Mouse (Mus musculus) MEL (cell line): Measurements from ENCODE around the gene Eva1b.

Experiments used
- BHLHE40 ChIP-seq: IDR thresholded peaks from 2 replicates; pipeline ENCODE4 v1.6.1; 2012; ENCODE audit warnings: low read depth, mild to moderate bottlenecking, inconsistent platforms, low read length, improper control_type of control experiment, borderline replicate concordance
- CTCF ChIP-seq, 3 experiments: IDR thresholded peaks in 2 of 3; conservative IDR thresholded peaks in 1 of 3; 2 replicates each; pipeline ENCODE4 v1.5.1; 2011 to 2012; ENCODE audit warnings: low read length in 3 of 3, low read depth in 2 of 3, mild to moderate bottlenecking in 2 of 3, improper control_type of control experiment in 1 of 3, inconsistent platforms in 1 of 3, mixed read lengths in 1 of 3, moderate library complexity in 1 of 3; ENCODE audit not compliant: control insufficient read depth in 1 of 3, insufficient read depth in 1 of 3, poor library complexity in 1 of 3, severe bottlenecking in 1 of 3
- ELF1 ChIP-seq: IDR thresholded peaks from 2 replicates; pipeline ENCODE4 v1.6.1; 2014; ENCODE audit warnings: low read depth, mild to moderate bottlenecking, inconsistent platforms, low read length, improper control_type of control experiment, moderate library complexity
- HCFC1 ChIP-seq: IDR thresholded peaks from 2 replicates; pipeline ENCODE4 v1.6.1; 2012; ENCODE audit warnings: low read depth, mild to moderate bottlenecking, inconsistent platforms, low read length, improper control_type of control experiment, moderate library complexity
- NRF1 ChIP-seq: IDR thresholded peaks from 2 replicates; pipeline ENCODE4 v1.6.1; 2014; ENCODE audit warnings: low read depth, mild to moderate bottlenecking, inconsistent platforms, low read length, improper control_type of control experiment, moderate library complexity; ENCODE audit not compliant: poor library complexity, insufficient read depth, severe bottlenecking
- POLR2A ChIP-seq, 2 experiments: IDR thresholded peaks; 2 replicates each; pipeline ENCODE4 v1.6.1; 2011 to 2012; ENCODE audit warnings: low read length in 2 of 2, mild to moderate bottlenecking in 2 of 2, control low read depth in 1 of 2, improper control_type of control experiment in 1 of 2, low read depth in 1 of 2, moderate library complexity in 1 of 2; ENCODE audit not compliant: control insufficient read depth in 1 of 2, insufficient read depth in 1 of 2, poor library complexity in 1 of 2
- UBTF ChIP-seq: IDR thresholded peaks from 2 replicates; pipeline ENCODE4 v1.6.1; 2012; ENCODE audit warnings: low read depth, mild to moderate bottlenecking, inconsistent platforms, low read length, improper control_type of control experiment, moderate library complexity, borderline replicate concordance; ENCODE audit not compliant: insufficient read depth
- USF1 ChIP-seq: IDR thresholded peaks from 2 replicates; pipeline ENCODE4 v1.6.1; 2014; ENCODE audit warnings: low read depth, mild to moderate bottlenecking, inconsistent platforms, low read length, improper control_type of control experiment, moderate library complexity

DNA sequence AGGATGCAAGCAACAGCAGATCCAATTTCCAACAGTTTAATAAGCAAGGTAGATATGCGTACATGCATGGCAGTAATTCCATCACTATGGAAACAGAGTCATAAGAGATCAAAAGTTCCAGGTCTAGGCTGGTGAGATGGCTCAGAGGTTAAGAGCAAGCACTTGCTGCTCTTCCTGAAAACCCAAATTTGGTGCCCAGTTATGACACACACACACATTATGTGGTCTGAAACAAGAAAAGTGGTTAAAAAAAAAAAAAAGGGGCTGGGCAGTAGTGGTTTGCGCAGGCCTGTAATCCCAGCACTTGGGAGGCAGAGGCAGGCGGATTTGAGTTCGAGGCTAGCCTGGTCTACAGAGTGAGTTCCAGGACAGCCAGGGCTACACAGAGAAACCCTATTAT, 47.4 kb downstream of the Eva1b start:
- TF ChIP-seq CTCF (IDR thresholded peaks at IDR 0.05 in 2 of 3, conservative IDR thresholded peaks at IDR 0.05 in 1 of 3; ENCODE audit: control insufficient read depth in 1 of 3, insufficient read depth in 1 of 3, low read depth in 2 of 3, low read length in 3 of 3, poor library complexity in 1 of 3, severe bottlenecking in 1 of 3) (no peak), NRF1 (no peak), BHLHE40 (no peak), UBTF (no peak), POLR2A (IDR thresholded peaks at IDR 0.05; ENCODE audit: control insufficient read depth in 1 of 2, insufficient read depth in 1 of 2, low read depth in 1 of 2, low read length in 2 of 2, poor library complexity in 1 of 2) (0 out of 4 replicates have a peak, but pooled peaks of 1 of the 2 experiments have one; percentile 24), USF1 (no peak), ELF1 (no peak), HCFC1 (no peak)
